Mouse (Mus musculus) midbrain, embryonic 16.5 days (tissue): ENCODE measurements around the gene Ubl7. TPM values are rescaled to one million over a fixed set of nuclear protein-coding genes. Genes with fewer than 3 reads are reported as not detected.
A peak's percentile ranks its signal among the peaks of the same experiment; 100 is the strongest.

Experiments used
- ATAC-seq: fragments of 200-750 bp; cut with Nextera tagmentation; 2 replicates; pipeline ENCODE4 v1.8.0; 2017; ENCODE audit warnings: moderate TSS enrichment
- H3K27ac ChIP-seq: fragments of 300-500 bp; sonication (generic); 2 replicates; pipeline ENCODE4 v1.5.1; 2014; ENCODE audit warnings: mild to moderate bottlenecking, low read length, mixed read lengths
- H3K27me3 ChIP-seq: fragments of 300-500 bp; sonication (generic); 2 replicates; pipeline ENCODE4 v1.6.1; 2014; ENCODE audit warnings: low read depth, low read length, mixed read lengths; ENCODE audit not compliant: control insufficient read depth, insufficient read depth
- H3K36me3 ChIP-seq: fragments of 300-500 bp; sonication (generic); 2 replicates; pipeline ENCODE4 v1.6.1; 2014; ENCODE audit warnings: mild to moderate bottlenecking, low read length, moderate library complexity, mixed read lengths; ENCODE audit not compliant: control insufficient read depth, insufficient read depth
- H3K4me1 ChIP-seq: fragments of 300-500 bp; sonication (generic); 2 replicates; pipeline ENCODE4 v1.6.1; 2014; ENCODE audit warnings: mild to moderate bottlenecking, low read length, mixed read lengths; ENCODE audit not compliant: control insufficient read depth, insufficient read depth
- H3K4me2 ChIP-seq: fragments of 300-500 bp; sonication (generic); 2 replicates; pipeline ENCODE4 v1.6.1; 2014; ENCODE audit warnings: mild to moderate bottlenecking, low read length, mixed read lengths
- H3K4me3 ChIP-seq: fragments of 300-500 bp; sonication (generic); 2 replicates; pipeline ENCODE4 v1.5.1; 2014; ENCODE audit warnings: low read depth, mild to moderate bottlenecking, low read length, moderate library complexity, mixed read lengths
- H3K9ac ChIP-seq: fragments of 300-500 bp; sonication (generic); 2 replicates; pipeline ENCODE4 v1.6.1; 2014; ENCODE audit warnings: low read depth, low read length, mixed read lengths
- H3K9me3 ChIP-seq: fragments of 300-500 bp; sonication (generic); replicated peaks from 2 replicates; pipeline ENCODE4 v1.6.1; 2014; ENCODE audit warnings: mild to moderate bottlenecking, low read length, mixed read lengths; ENCODE audit not compliant: control insufficient read depth, poor library complexity, severe bottlenecking
- WGBS: fragments of 180-500 bp; shearing (Covaris S2); extraction: QIAGEN DNeasy Blood & Tissue Kit; methylation state at CpG from one replicate; pipeline ENCODE4 v1.1.7; 2014; 5-methylcytosine and 5-hydroxymethylcytosine counted together
- polyA plus RNA-seq: library from polyadenylated mRNA; unstranded; fragments of >200 nt; fragmentation: Nextera tagmentation; extraction: Ambion mirVana; gene quantifications from 2 replicates; pipeline ENCODE4 v1.2.1, GENCODE M21; 2015

Ubl7 gene
- polyA plus RNA-seq, result 173 and 176 TPM in 2 replicates

DNA sequence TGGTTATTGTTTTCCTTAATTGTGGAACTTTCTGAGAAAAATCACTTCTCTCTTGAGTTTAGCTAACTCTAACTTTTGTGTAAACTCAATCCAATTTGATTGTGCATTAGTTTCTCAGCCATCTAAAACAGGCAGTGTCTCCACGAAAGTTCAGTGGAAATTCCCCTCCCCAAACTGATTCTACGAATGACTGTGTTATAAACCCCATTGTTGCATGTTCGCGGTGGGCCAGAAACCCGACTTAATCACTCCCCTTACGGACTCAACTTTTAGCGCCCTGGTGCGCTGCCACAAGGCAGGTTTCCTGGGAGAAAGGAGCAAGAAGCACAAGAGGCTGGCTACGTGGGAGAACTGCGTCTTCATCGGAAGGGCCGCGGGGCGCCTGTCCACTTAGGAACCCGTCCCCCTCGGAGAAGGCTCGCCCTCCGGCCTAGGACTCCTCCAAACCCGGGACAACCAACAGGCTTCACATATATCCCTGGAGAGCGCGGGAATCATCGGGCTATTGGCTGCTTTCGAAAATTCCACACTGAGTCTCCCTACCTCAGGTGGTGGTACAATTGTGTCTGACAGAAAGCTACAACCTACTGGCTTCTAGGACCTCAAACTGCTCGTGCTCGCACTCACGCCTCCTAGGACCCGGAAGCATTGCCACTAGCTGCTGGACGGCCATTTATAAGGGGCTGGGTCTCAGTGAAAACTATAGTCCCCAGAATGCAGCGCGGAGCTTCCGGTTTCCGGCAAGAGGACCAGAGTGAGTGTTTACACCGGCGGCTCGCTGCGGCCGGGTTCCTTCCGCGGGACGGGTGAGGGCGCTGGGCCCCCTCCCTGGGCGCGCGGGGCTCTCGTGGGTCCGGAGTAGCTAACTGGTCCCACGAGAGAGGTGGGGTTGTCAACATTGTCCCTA, at the start of gene Ubl7:
Ubl7 (plus strand) TSS at position 726 of the 907 bp plus-strand sequence.
- peaks cover 2% of the 10 kb centered on the region; the same call in 1 of the 2 replicates for H3K36me3 ChIP-seq
- peak within 1 kb of the TSS; percentile 75 for H3K4me2 ChIP-seq
- H3K27me3 ChIP-seq, result 0 out of 2 replicates have a peak, but pooled peaks cover 2% of the 10 kb centered on the region
- H3K9me3 ChIP-seq, result no peaks in the 10 kb centered on the region
- peak within 1 kb of the TSS; percentile 83 for H3K9ac ChIP-seq
- H3K4me3 ChIP-seq, result peak within 1 kb of the TSS; percentile 72
- under 1% methylated on average over 47 of the region's 47 CpGs for WGBS
- ATAC-seq, result peak; percentile 95
- peak within 1 kb of the TSS; percentile 81 for H3K27ac ChIP-seq
- peaks cover 14% of the 10 kb centered on the region for H3K4me1 ChIP-seq

- WGBS, result 24% methylated on average over 9 of the region's 9 CpGs
Observed at GRCm38 (mm10) chr9:57861951-57862471, 48.8 kb upstream of the Ubl7 start.

DNA sequence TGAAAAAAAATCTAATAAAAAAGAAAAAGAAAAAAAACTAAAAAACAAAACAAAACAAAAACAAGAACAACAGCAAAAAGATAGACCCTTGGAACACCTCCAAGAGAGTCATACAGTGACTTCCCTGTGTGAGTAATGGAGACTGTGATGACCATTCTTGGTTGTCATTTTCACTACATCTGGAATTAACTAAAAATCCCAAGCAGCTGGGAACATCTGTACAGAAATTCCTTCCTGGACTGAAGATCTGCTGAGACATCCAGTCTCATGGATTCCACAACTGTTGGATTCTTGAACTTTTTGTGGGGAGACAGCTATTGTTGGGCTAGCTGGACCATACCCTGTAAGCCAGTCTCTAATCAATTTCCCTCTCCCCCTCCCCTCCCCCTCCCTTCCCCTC, 46.4 kb upstream of the Ubl7 start:
- Histone ChIP-seq H3K9ac (no peak overlapping the region), H3K27me3 (no peaks in the 10 kb centered on the region), H3K36me3 (no peaks in the 10 kb centered on the region), H3K4me3 (no peak overlapping the region), H3K4me2 (no peak overlapping the region), H3K27ac (no peak overlapping the region), H3K9me3 (no peaks in the 10 kb centered on the region), H3K4me1 (no peaks in the 10 kb centered on the region)
- ATAC-seq, result no peak

More at GRCm38 (mm10) chr9:57861951-57862471, 48.8 kb upstream of the Ubl7 start:
- Histone ChIP-seq H3K4me2 (no peak overlapping the region), H3K9me3 (no peaks in the 10 kb centered on the region), H3K4me1 (no peaks in the 10 kb centered on the region), H3K4me3 (no peak overlapping the region), H3K27me3 (no peaks in the 10 kb centered on the region), H3K27ac (no peak overlapping the region), H3K9ac (no peak overlapping the region), H3K36me3 (no peaks in the 10 kb centered on the region)
- peak; percentile 87 for ATAC-seq

- Histone ChIP-seq H3K9ac (no peak overlapping the region), H3K27me3 (no peaks in the 10 kb centered on the region), H3K9me3 (no peaks in the 10 kb centered on the region), H3K4me1 (no peaks in the 10 kb centered on the region), H3K36me3 (no peaks in the 10 kb centered on the region), H3K4me2 (no peak overlapping the region), H3K4me3 (no peak overlapping the region), H3K27ac (no peak overlapping the region)
- WGBS, result 91% methylated on average over 7 of the region's 7 CpGs
- ATAC-seq, result no peak
Observed at GRCm38 (mm10) chr9:57866530-57866929, 44.2 kb upstream of the Ubl7 start.

- H3K4me1 ChIP-seq, result no peaks in the 10 kb centered on the region
- no peak for ATAC-seq
- WGBS, result 87% methylated on average over 4 of the region's 4 CpGs
- no peaks in the 10 kb centered on the region for H3K36me3 ChIP-seq
- no peak overlapping the region for H3K27ac ChIP-seq
- H3K9me3 ChIP-seq, result no peaks in the 10 kb centered on the region
- no peak overlapping the region for H3K4me3 ChIP-seq
- H3K4me2 ChIP-seq, result no peak overlapping the region
- no peak overlapping the region for H3K9ac ChIP-seq
- H3K27me3 ChIP-seq, result no peaks in the 10 kb centered on the region
Observed at GRCm38 (mm10) chr9:57867236-57867635, 43.5 kb upstream of the Ubl7 start.

DNA sequence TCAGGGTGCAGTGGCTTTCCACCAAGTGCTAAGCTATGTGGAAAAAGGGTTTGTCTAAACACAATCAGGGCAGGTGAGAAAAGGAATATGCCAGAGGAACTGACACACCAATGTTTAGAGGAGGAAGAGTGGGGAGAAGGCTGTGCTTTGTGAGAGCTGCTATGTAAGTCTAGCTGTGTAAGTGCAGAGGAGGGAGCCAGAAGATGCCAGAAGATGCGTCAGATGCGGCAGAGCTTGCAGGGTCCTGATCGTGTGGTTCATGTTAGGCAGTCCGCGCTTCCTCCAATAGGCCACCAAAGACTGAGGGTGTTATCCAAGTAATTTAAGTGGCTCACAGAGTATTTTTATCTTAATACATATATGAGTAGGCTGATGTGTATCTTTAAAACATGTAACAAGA, 42.9 kb upstream of the Ubl7 start:
- 86% methylated on average over 5 of the region's 5 CpGs for WGBS
- no peak for ATAC-seq
- H3K27me3 ChIP-seq, result no peaks in the 10 kb centered on the region
- no peak overlapping the region for H3K4me2 ChIP-seq
- no peak overlapping the region for H3K9ac ChIP-seq
- no peak overlapping the region for H3K27ac ChIP-seq
- no peaks in the 10 kb centered on the region for H3K9me3 ChIP-seq
- no peak overlapping the region for H3K4me3 ChIP-seq
- no peaks in the 10 kb centered on the region for H3K36me3 ChIP-seq
- H3K4me1 ChIP-seq, result no peaks in the 10 kb centered on the region

DNA sequence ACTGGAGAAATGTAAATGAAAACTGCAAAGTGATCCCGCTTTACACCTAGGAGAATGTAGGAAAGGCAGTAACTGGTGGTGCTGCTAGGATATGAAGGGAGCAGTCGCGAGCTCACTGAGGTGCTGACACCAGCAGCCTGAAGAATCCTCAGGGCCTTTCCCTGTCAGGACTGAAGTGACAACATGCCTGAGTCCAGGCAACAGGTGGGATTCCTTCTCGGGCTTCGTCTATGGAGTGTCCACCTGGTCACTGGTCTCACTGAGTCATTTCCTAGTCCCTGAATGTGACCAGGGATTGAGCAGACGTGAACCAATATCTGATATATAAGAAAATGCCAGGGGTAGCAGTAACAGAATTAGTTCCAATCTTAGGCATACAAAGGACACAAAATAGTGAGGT, 42.0 kb upstream of the Ubl7 start:
- H3K27me3 ChIP-seq, result no peaks in the 10 kb centered on the region
- no peak for ATAC-seq
- no peak overlapping the region for H3K9ac ChIP-seq
- H3K4me3 ChIP-seq, result no peak overlapping the region
- no peaks in the 10 kb centered on the region for H3K4me1 ChIP-seq
- no peaks in the 10 kb centered on the region for H3K36me3 ChIP-seq
- H3K9me3 ChIP-seq, result no peaks in the 10 kb centered on the region
- H3K4me2 ChIP-seq, result no peak overlapping the region
- no peak overlapping the region for H3K27ac ChIP-seq
- 88% methylated on average over 6 of the region's 6 CpGs for WGBS

GRCm38 (mm10) chr9:57870273-57870816, 40.4 kb upstream of the Ubl7 start:
- H3K27ac ChIP-seq, result no peak overlapping the region
- H3K36me3 ChIP-seq, result no peaks in the 10 kb centered on the region
- ATAC-seq, result no peak
- H3K4me3 ChIP-seq, result no peak overlapping the region
- WGBS, result 46% methylated on average over 2 of the region's 2 CpGs
- no peaks in the 10 kb centered on the region for H3K9me3 ChIP-seq
- no peaks in the 10 kb centered on the region for H3K4me1 ChIP-seq
- no peak overlapping the region for H3K4me2 ChIP-seq
- no peaks in the 10 kb centered on the region for H3K27me3 ChIP-seq
- H3K9ac ChIP-seq, result no peak overlapping the region

GRCm38 (mm10) chr9:57874134-57874533, 36.6 kb upstream of the Ubl7 start:
- H3K9ac ChIP-seq, result no peak overlapping the region
- WGBS, result 78% methylated on average over 5 of the region's 5 CpGs
- no peak overlapping the region for H3K27ac ChIP-seq
- no peak for ATAC-seq
- H3K36me3 ChIP-seq, result no peaks in the 10 kb centered on the region
- H3K4me3 ChIP-seq, result no peak overlapping the region
- H3K4me2 ChIP-seq, result no peak overlapping the region
- no peaks in the 10 kb centered on the region for H3K9me3 ChIP-seq
- H3K4me1 ChIP-seq, result no peaks in the 10 kb centered on the region
- no peaks in the 10 kb centered on the region for H3K27me3 ChIP-seq
